Mouse (Mus musculus): ENCODE measurements around the gene Zglp1.
A peak's percentile ranks its signal among the peaks of the same experiment; 100 is the strongest.
"Not testable (repeated sequence)": the region's sequence is repeated elsewhere in the genome, so short reads cannot be mapped to it uniquely, and the experiment has no call there.

The Zglp1 gene

DNA sequence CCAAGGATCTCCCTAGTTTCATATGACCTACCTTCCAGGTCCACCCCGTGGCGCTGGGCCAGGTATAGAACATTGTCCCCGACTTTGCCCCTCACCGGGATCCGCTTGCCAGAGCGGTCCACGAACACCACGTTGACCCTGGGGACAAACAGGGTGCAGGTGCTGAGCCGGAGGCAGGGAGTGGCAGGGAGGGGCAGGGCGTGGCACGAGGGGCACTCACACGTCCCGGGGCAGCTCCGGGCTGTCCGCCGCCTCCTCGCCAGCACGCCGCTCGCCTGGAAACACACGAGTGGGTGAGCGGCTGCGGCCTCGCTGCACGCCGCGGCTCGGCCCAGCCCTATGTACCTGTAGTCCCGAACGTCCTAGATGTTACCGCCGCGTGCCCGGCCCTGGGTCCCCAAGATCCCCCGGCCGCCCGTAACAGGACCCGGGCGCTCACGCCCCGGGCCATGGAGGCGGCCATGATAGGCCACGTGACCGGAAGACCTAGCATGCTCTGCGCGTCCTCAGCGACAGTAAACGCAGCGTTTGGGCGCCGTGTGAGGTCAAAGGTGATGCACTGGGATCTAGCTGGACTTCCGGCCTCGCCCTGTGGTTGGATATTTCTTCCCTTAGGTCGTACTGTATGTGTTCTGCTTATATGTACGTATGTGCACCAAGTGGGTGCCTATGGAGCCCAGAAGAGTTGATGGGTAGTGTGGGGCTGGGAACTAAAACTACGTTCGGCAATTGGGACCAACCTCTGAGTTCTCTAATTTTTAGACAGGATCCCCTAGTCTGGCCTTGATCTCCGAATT is 6.3 kb upstream of the Zglp1 start, which contains the start of the genes Gm49373 and Fdx1l:
Gm49373 (minus strand) TSS at position 53 of the 797 bp plus-strand sequence.
Fdx1l (minus strand) TSS at position 571 of the 797 bp plus-strand sequence.
- DNase-seq (ENCODE audit: inconsistent age in 2 of 2, low spot score in 1 of 2): peak; percentile 92 to 97

DNA sequence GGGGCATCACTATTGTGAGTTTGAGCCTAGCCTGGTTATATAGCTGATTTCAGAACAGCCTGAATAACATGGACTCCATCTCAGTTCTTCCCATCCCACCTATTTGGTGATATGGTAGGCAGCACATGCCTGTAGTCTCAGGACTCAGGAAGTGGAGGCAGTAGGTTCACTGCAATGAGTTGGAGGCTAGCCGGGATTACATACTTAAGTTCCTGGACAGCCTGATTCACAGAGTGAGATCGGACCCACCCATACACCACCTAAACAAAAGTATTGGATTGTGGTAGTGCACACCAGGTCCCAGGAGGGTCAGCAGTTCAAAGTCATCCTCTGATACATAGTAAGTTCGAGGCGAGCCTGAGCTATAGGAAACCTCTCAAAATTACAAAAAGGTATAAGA is 5.7 kb upstream of the Zglp1 start:
- no peak for DNase-seq (ENCODE audit: inconsistent age in 2 of 2, low spot score in 1 of 2)

DNA sequence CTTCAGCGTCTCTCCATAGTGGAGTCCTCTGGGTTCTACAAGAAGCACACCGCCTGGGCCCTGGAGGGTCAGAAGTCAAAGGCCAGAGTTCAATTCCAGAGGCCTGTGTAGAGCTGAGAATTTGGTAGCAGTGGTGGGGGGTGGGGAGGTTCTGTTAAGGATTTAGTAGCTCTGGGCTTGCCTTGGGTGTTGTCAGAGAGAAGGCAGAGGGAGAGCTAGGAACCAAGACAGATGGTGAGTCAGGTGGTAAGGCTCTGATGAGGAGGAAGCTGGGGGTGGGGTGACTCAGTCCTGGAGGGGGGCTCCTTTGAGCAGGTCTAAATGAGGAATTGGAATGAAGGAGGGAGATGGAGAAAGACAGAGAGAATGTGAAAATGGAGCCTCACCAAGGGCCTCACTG is 4.0 kb downstream of the Zglp1 start:
- no peak for DNase-seq (ENCODE audit: inconsistent age in 2 of 2, low spot score in 1 of 2)

DNA sequence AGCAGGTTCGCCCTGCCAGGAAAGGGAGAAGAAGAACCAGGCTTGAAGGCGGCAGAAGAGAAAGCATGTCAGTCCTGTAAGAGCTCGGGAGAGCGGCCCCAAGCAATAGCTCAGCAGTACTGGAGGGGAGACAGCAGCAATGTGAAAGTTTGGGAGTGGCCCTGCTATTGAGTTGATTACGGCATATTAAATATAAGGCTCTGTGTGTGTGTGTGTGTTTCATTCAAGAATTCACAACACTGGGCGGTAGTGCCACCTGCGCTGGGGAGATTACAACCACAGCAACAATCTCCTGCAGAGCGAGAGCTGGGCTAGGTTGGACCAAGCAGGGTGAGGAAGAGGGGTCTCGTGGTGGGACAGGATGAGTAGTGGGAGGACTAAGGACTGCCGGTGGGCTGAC is 15.3 kb downstream of the Zglp1 start:
- no peak for DNase-seq (ENCODE audit: inconsistent age in 2 of 2, low spot score in 1 of 2)

DNA sequence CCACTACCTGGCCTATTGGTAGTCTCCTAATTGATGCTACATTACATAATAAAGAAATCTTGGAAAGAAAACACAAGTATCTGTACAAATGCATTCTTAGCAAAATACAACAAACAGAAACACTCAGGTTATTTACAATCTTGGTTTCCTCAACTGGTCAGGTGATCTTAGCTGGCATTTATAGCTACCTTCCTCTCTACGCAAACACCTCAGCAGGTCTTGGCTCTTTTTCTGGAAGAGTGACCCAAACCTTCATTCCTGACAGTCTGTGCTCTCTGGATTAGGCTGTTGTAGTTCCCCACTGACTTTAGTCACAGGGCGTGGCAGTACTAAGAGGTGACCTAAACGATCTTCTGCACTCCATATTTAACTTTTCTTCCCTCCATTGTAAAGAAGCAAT is 21.7 kb downstream of the Zglp1 start:
- no peak for DNase-seq (ENCODE audit: inconsistent age in 2 of 2, low spot score in 1 of 2)

DNA sequence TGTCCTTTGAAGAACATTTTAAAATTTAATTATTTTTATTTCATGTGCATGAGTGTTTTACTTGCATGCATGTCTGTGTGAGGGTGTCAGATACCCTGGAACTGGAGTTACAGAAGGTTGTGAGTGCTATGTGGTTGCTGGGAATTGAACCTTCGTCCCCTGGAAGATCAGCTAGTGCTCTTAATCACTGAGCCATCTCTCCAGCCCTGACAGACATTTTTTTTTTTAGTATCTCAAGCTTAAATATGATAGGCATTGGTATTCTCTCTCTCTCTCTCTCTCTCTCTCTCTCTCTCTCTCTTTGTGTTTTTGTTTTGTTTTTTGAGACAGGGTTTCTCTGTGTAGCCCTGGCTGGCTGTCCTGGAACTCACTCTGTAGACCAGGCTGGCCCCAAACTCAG is 22.1 kb downstream of the Zglp1 start:
- not testable (repeated sequence) for DNase-seq (ENCODE audit: inconsistent age in 2 of 2, low spot score in 1 of 2)

DNA sequence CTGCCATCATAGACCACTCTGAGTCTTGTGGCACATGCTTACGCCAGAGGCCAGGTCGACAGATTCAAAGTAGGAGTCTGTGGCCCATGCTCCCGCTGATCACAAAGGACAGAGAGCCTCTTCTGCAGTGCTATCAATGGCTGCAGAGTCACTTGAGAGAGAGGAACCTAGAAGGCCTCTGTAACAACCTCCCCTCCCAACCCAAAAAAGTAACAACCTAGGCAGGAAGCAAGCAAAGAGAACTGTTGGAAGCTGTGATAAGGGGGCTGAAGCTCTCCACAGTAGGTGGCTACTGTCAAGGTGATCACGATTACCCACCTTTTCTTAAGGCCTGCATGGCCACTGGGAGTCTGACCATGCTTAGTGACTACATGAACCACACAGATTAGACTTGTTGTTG is 23.3 kb downstream of the Zglp1 start:
- DNase-seq (ENCODE audit: inconsistent age in 2 of 2, low spot score in 1 of 2): no peak

DNA sequence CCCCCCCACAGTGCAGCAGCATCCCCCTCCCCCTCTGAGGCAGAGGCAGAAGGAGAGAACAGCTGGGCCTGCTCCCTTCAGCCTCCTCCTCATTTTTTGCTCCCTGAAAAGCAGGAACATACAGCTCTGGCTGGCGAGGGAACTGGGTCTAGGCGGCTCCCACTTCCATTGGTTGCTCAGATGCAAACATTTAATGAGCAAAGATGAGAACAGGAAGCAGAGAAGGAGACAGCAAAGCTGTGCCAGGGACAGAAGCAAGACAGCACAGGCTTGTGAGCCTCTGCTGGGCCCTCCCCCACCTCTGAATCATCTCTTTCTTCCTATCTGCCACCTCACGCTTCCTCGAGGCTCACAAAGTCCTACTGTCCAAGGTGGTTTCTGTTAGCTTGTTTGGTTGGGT is 25.6 kb downstream of the Zglp1 start:
- DNase-seq (ENCODE audit: inconsistent age in 2 of 2, low spot score in 1 of 2): no peak

DNA sequence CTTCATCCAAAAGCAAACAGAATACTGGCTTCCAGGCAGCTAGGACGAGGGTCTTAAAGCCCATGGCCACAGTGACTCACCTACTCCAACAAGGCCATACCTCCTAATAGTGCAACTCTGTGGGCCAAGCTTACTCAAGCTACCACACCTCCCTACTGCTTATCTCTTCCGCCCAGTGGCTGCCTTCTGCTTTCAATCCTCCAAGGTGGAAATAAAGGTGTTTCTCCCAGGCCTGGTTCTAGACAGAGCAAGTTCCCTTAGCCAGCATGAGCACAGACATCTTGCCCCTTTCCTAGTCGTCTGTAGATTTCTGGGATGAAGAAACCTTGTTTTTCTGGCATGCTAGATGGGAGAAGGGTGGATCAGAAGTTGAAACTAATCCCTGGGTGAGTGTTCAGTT is 27.1 kb downstream of the Zglp1 start:
- DNase-seq (ENCODE audit: inconsistent age in 2 of 2, low spot score in 1 of 2): no peak

DNA sequence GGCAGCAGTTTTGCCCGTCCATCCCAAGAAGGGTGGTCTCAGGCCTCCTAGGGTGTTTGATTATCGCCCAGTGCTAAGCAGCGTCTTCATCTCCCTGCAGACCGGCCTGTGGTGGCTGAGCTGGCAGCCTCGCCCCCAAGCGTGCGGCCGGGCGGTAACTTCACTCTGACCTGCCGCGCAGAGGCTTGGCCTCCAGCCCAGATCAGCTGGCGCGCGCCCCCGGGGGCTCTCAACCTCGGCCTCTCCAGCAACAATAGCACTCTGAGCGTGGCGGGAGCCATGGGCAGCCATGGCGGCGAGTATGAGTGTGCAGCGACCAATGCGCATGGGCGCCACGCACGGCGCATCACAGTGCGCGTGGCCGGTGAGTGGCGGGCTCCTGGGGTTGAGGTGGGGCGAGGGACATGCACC is 29.4 kb downstream of the Zglp1 start:
- DNase-seq (ENCODE audit: inconsistent age in 2 of 2, low spot score in 1 of 2): no peak

DNA sequence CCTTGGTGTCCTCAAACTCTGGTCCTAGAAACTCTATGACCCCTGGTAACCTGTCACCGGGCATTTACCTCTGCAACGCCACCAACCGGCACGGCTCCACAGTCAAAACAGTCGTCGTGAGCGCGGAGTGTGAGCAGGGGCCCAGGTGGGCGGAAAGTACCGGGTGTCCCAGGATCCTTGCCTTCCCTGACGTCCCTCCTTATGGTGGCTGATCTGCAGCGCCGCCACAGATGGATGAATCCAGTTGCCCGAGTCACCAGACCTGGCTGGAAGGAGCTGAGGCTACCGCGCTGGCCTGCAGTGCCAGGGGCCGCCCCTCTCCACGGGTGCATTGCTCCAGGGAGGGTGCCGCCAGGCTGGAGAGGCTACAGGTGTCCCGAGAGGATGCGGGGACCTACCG is 30.2 kb downstream of the Zglp1 start:
- no peak for DNase-seq (ENCODE audit: inconsistent age in 2 of 2, low spot score in 1 of 2)

DNA sequence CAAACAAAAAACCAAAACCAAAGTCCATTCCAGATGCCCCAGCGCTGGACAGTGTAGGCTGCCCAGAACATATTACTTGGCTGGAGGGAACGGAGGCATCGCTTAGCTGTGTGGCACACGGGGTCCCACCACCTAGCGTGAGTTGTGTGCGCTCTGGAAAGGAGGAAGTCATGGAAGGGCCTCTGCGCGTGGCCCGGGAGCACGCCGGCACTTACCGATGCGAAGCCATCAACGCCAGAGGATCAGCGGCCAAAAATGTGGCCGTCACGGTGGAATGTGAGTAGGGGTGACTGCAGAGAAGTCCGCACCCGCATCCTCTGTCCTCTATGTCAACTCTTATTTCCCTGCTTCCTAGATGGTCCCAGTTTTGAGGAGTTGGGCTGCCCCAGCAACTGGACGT is 30.7 kb downstream of the Zglp1 start:
- DNase-seq (ENCODE audit: inconsistent age in 2 of 2, low spot score in 1 of 2): no peak

DNA sequence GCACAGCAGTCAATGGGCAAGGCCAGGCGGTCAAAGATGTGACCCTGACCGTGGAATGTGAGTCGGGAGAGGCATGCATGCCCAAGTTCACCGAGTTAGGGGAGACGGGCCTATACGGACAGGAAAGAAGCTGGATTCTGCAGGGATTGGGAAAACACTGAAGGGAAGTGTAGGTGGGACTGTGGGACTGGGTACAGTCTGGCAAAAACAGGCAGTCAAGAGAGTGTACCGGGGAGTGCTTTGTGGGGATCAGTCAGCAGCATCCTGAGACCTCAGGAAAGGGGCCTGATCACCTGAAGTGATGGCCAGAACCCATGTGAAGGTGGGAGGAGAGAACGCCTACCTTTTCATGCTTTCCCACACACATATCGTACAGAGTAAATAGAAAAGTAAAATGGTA is 31.3 kb downstream of the Zglp1 start:
- no peak for DNase-seq (ENCODE audit: inconsistent age in 2 of 2, low spot score in 1 of 2)

DNA sequence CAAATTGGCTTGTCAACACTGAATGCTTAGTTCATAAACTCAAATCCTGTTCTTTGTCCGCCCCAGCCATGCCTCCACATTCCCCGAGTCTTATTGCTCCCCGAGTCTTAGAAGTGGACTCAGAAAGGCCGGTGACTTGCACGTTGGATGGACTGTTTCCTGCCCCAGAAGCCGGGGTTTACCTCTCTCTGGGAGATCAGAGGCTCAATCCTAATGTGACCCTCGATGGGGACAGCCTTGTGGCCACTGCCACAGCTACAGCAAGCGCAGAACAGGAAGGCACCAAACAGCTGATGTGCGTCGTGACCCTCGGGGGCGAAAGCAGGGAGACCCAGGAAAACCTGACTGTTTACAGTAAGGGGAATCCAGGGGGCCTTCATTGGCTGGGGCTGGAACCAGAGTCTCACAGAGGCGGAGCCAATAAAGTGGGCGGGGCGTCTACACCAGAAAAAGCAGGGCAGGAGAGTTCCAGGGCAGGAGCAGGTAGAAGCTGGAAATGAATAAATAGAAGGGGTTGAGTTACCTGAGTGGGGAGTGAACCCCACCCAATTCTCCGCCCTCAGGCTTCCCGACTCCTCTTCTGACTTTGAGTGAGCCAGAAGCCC is 32.3 kb downstream of the Zglp1 start:
- DNase-seq (ENCODE audit: inconsistent age in 2 of 2, low spot score in 1 of 2): no peak

DNA sequence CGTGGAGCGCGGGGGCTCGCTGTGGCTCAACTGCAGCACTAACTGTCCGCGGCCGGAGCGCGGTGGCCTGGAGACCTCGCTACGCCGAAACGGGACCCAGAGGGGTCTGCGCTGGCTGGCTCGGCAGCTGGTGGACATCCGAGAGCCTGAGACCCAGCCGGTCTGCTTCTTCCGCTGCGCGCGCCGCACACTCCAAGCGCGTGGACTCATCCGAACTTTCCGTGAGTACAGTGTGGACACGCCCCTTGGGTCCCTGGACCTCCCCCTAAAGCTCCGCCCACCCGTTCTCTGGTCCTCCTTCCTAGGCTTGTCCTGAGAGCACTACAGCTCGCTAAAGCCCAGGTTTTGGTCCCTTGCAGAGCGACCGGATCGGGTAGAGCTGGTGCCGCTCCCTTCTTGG is 33.8 kb downstream of the Zglp1 start:
- peak; percentile 91 to 96 for DNase-seq (ENCODE audit: inconsistent age in 2 of 2, low spot score in 1 of 2)

DNA sequence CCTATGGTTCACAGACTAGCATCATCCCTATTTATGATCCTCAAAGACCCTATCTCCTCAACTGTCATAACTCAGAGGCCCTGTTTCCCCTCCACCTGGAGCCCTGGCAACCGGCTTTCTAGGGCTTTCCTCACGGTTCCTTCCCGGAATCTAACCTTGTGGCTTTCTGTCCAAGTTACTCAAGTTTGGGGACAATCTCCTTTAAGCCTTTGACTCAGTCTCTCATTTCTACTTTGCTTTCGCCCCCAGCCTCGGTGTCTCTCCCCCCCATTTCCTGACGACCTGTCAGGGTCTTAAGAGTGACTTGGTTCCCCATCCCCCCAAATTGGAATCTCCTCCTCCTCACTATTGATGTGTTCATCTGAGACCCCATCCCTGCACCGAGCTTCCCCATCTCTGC is 34.4 kb downstream of the Zglp1 start:
- DNase-seq (ENCODE audit: inconsistent age in 2 of 2, low spot score in 1 of 2): peak in 1 of 2 experiments; percentile 56

DNA sequence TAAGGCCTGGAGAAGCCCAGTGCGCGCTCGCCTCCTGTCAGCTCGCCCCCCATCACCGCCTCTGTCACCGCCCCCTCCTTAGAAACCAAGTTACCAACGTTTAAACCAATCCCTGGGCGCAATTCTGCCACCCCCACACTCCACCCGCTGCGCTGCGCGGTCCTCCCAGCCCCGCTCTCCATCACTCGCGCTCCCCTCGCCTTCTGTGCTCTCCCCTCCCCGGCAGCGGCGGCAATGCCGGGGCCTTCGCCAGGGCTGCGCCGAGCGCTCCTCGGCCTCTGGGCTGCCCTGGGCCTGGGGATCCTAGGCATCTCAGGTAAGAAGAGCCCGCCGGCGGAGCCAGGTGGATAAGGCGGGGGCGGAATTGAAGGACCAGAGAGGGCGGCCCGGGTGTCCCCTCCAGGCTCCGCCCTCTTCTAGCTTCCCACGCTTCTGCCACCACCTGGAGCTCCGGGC is 35.0 kb downstream of the Zglp1 start, which contains the start of gene Icam5:
Icam5 (plus strand) TSS at position 178 of the 456 bp plus-strand sequence.
- peak; percentile 49 to 77 for DNase-seq (ENCODE audit: inconsistent age in 2 of 2, low spot score in 1 of 2)

DNA sequence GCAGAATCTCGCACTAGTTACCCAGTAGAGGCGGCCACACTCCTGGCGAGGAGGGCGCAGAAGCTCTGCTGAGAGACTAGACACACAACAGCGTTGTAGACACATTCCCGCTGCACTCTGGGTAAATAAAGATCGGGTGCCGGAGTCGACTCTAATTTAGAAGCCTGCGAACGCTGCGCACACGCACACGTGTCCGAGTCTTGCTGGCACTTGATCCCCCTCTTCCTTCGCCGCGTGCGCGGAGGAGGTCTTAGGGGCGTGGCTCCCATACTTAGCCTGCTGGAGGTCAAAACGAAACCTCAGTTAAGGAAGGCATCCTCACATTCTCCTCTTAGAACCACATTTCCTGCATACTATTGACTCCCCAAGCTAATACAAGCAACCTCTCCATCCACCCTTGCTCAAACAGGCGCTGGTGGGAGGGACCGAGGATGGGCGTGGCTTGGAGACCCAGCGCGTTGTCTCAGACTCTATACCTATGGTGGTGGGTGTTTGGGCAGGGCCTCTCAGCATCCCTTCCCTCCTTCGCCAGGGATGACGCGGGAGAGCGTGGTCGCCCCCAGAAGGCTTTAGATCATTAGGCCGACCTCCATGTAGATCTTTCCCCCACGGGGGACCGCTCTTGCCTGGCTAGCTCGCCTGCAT is 35.5 kb downstream of the Zglp1 start:
- DNase-seq (ENCODE audit: inconsistent age in 2 of 2, low spot score in 1 of 2): peak; percentile 80 to 90

DNA sequence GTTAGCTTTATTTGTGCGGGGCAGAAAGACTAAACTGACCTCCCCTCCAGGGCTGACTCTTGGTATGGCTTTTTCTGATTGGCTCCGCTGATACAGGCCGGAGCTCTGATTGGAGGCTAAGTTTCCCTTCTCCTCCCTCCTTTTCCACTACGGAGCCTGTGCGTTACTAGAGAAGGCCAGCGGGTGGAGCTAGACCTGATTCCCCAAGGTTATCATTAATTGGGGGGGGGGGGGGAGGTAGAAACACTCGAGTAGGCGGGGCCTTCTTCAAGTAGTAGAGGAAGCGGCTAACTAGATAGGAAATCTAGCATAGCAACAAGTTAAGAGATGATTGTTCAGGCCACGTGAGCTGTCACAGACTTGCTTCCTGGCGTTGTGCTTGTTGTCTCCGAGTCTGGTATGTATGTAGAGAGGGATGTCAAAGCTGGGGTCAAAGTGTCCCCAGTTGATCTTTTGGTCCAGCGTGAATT is 36.1 kb downstream of the Zglp1 start:
- DNase-seq (ENCODE audit: inconsistent age in 2 of 2, low spot score in 1 of 2): peak; percentile 91 to 95

DNA sequence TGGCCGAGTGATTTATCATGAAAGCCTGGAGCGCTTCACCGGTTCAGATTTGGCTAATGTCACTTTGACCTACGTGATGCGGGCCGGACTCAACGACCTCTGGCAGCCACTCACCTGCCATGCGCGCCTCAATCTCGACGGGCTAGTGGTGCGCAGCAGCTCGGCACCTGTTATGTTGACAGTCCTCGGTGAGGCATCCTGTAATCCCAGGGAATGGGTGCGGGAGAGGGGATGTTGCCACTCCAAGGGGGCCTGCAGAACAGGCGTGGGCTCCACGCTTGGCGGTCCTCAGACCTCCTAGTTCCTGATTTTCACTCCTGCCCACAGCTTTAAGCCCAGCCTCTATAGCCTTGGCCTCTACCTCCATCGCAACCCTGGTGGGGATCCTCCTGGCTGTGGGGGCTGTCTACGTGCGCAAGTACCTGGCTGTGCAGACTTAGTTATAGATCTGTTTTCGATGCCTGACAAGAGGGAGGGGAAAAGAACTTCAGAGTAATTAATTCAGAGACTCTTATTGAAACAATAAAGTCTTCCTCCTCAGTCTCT is 36.8 kb downstream of the Zglp1 start:
- peak; percentile 44 to 62 for DNase-seq (ENCODE audit: inconsistent age in 2 of 2, low spot score in 1 of 2)

DNA sequence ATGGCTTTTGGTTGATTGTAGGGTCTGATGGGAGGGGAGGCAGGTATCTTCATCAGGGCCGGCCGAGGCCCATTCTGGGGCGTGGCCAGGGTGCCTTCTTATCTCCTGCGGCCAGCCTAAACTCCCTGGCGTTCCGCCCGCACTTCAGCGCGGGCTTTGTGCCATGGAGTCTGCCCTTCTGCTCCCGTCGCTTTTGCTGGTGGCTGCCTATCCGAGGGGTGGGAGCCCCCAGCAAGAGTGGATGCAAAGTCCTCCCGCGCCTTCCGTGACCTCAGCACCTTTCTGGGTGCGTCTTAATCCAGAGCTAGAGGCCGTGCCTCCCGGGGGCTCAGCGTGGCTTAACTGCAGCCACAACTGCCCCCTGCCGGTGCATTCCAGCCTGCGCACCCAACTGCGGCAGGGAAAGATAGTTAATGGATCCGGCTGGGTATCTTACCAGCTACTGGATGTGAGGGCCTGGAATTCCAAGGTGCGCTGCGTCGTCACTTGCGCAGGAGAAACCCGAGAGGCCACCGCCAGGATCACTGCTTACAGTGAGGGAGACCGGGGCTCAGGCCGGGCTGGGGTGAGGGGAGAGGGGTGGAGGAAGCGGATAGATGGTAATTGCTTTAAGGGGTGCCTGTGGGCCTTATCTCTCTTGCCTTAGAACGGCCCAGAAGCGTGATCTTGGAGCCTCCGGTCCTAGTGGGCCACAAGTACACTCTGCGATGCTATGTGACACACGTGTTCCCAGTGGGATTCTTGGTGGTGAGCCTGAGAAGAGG is 37.4 kb downstream of the Zglp1 start, which contains the start of gene Icam4:
Icam4 (plus strand) TSS at position 83 of the 764 bp plus-strand sequence.
- DNase-seq (ENCODE audit: inconsistent age in 2 of 2, low spot score in 1 of 2): peak; percentile 88 to 96
